Mouse (Mus musculus): ENCODE measurements at regions not wholly inside any gene's neighbourhood (a gene's known extent, or its start where the extent isn't known, plus 50 kb on each side); places are given as distances from the start of the nearest gene placed in this dataset.

DNA sequence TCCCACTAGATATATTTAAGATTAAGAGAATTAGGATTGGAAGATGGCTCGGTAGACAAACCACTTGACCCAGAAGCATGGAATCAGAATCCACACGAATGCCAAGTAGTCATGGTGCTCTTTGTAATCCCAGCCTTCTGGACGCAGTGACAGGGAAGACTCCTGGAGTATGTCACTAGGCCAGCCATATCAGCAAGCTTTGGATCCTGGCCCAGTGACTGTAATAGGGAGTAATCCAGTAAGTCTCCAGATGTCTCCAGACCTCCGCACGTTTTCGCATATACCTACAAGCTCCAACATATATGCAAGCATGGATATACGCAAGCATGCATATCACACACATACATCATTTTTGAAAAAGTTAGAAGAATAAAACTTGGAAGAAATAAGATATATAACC lies 73.9 kb upstream of the H2afz start:
- in situ Hi-C loops (cut with MboI) = no loop called here

DNA sequence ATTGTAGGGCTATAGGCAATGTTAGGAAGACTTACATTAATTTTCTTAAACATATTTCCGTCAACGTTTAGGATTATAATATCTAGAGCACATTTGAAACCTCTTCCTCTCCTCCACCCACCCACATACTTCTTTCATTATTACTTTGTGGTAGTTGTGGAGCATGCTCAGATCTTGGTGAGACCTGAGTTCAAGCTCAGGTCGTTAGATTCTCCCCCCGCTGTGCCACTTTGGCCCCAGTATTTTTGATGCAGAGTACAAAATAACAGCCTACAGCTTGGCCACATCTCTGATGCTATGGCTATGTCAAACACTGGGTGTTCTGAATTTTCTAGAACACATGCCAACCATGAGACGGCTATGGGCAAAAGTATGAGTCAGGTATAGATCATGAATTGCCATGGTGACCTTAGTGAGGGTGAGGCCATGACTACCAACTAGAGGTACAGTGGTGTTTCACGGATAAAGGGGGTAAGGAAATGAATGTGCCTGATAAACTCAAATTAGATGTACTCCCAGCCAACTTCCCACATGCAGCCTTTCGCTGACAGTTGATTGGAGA lies 68.5 kb upstream of the H2afz start:
- in situ Hi-C loops (cut with MboI) = no loop called here

DNA sequence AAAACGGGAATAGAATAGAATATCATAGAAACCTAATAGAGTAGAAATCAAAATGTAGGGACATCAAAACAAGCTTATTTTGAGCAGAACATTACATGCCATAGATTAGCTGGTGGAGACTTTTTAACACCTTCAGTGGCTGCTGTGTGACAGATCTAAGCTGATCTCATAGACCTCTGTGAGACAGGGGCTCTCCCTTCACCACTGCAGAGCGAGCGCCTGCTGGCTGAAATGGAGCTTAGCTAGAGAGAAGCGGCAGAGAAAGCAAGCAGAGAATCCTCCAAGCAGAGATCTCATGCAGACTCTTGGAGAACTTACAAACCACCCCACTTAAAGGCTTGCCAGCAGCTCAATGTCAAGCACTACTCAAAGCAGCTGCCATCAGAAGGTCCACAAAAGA lies 65.5 kb upstream of the H2afz start:
- in situ Hi-C loops (cut with MboI) = no loop called here

DNA sequence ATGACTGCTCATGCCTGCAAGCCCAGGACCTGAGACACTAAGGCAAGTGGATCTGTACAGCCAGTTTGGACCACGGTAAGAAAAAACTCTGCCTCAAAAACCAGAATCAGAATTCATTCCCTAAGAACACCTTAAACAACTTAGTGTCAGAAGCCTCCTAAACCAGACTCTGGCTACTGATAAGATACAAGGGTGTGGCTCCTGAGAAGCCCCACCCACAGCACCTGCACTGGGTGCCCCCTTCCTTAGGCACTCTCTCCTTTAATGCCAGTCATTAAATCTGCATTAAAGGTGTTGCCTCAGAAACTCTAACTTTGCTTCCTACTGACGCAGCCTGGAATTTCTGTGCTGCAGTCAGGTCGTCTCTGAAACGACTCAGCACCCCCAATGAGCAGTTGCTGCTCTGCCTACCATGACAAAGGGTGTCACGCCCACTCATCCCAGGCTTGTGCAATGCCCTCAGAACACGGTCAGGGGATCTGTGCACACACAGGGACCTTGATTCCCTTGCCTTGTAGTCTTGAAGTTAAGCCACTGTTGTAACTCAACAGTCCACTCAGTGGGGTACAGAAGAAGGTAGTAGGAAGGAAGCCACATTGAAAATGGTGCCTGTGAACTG lies 62.8 kb upstream of the H2afz start:
- in situ Hi-C loops (cut with MboI) = no loop called here

DNA sequence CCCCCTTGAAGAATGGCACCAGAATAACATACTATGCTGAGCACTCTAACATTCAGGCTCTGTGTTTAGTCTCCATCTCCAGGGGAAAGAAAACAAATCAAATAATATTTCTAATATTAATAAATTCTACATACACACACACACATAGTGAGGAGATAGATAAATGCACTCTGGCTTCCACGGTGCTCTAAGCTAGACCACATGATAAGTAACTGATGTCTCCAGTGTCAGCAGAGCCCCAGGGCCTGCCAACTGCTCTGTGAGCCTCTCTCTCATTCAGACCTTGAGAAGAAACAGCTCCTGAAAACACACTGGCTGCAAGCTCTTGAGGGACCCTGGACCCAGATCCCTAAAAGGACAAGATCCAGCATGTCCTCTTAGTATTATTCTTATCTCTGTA lies 56.9 kb upstream of the H2afz start:
- in situ Hi-C loops (cut with MboI) = no loop called here

DNA sequence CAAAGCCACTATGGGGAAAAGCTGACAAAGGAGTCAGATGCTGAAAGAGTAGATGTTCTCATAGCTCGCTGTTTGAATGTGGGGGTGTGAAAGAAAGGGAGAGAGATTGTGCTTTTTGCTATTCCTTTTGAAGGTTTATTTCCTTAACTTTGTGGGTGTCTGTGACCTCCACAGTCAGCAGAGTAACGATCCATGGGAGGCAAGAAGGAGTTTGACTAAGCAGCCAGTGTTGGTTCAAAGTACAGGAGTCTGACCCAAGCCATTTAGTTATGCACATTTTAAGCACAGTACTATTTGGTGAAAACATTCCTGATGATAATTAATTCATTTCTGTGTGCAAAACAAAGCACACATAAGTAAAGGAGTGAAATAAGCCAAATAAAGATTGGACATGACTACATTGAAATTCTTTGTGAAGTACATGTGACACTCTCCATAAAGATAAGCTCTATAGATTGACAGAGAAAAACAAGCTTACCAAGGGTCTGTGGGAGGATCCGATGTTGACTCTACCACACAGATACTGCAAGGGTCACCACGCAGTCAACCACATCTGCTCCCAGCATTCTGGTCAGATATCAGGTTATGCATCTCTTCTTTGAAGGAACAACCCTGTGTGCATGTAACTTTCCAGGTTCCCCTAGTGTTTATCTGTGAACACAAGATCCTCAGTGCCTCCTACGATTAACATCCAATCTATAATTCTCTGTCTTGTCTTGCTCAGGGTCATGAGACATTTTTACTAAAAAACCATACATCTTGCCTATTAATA lies 56.2 kb upstream of the H2afz start:
- in situ Hi-C loops (cut with MboI) = no loop called here

DNA sequence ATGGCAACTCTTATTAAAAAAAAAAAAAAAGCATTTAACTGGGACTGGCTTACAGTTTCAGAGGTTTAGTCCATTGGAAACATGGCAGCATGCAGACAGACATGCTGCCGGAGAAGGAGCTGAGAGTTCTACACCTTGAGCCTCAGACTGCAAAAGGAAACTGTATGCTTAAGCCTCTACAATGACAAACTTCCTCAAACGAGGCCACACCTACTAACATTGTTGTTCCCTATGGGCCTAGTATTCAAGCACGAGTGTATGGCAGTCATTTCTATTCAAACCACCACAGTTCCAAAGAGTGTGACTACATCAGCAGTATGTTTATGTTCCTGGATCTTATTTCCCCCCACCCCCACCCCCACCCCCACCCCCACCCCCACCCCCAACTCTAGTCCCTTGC lies 54.2 kb upstream of the H2afz start:
- in situ Hi-C loops (cut with MboI) = no loop called here
